Mouse (Mus musculus): ENCODE measurements around the gene Mical3. TPM values are rescaled to one million over a fixed set of nuclear protein-coding genes. Genes with fewer than 3 reads are reported as not detected.
A peak's percentile ranks its signal among the peaks of the same experiment; 100 is the strongest.

The Mical3 gene
- polyA plus RNA-seq, 1 experiment from 2014 or later, result 18.7 TPM

- no peaks in the 10 kb centered on the region for H3K27me3 ChIP-seq
- no peak overlapping the region for H3K4me3 ChIP-seq
- no peak for ATAC-seq (ENCODE audit: low FRiP score, low read depth)
- H3K9ac ChIP-seq (replicated peaks), result no peak overlapping the region
- no peaks in the 10 kb centered on the region for H3K4me1 ChIP-seq
- no peak overlapping the region for H3K4me2 ChIP-seq (replicated peaks)
- no peak overlapping the region for H3K27ac ChIP-seq (replicated peaks)
- peaks cover 42% of the 10 kb centered on the region for H3K36me3 ChIP-seq
- no peaks in the 10 kb centered on the region for H3K9me3 ChIP-seq
- whole genome bisulfite sequencing, result 91% methylated on average over 9 of the region's 9 CpGs
Observed at GRCm38 (mm10) chr6:120894524-120894923, 236.3 kb downstream of the Mical3 start.

GRCm38 (mm10) chr6:120894089-120894488 is 236.7 kb downstream of the Mical3 start:
- Histone ChIP-seq H3K9ac (replicated peaks) (no peak overlapping the region), H3K9me3 (no peaks in the 10 kb centered on the region), H3K4me2 (replicated peaks) (no peak overlapping the region), H3K27ac (replicated peaks) (no peak overlapping the region), H3K4me1 (no peaks in the 10 kb centered on the region), H3K4me3 (no peak overlapping the region), H3K27me3 (no peaks in the 10 kb centered on the region), H3K36me3 (peaks cover 42% of the 10 kb centered on the region)
- 99% methylated on average over 9 of the region's 9 CpGs for WGBS
- no peak for ATAC-seq (ENCODE audit: low FRiP score, low read depth)

- Histone ChIP-seq H3K36me3 (peaks cover 64% of the 10 kb centered on the region), H3K9ac (replicated peaks) (no peak overlapping the region), H3K27me3 (no peaks in the 10 kb centered on the region), H3K4me2 (replicated peaks) (no peak overlapping the region), H3K4me3 (no peak overlapping the region), H3K4me1 (no peaks in the 10 kb centered on the region), H3K9me3 (no peaks in the 10 kb centered on the region), H3K27ac (replicated peaks) (no peak overlapping the region)
- WGBS, result 93% methylated on average over 17 of the region's 17 CpGs
- no peak for ATAC-seq (ENCODE audit: low FRiP score, low read depth)
Observed at GRCm38 (mm10) chr6:120886696-120887095, 244.1 kb downstream of the Mical3 start.

- WGBS, result 75% methylated on average over 6 of the region's 6 CpGs
- Histone ChIP-seq H3K4me2 (replicated peaks) (no peak overlapping the region), H3K36me3 (peaks cover 56% of the 10 kb centered on the region), H3K27ac (replicated peaks) (no peak overlapping the region), H3K9me3 (no peaks in the 10 kb centered on the region), H3K27me3 (no peaks in the 10 kb centered on the region), H3K9ac (replicated peaks) (no peak overlapping the region), H3K4me3 (no peak overlapping the region), H3K4me1 (no peaks in the 10 kb centered on the region)
- ATAC-seq (ENCODE audit: low FRiP score, low read depth), result 0 out of 2 replicates have a peak, but pooled peaks have one; percentile 16
Observed at GRCm38 (mm10) chr6:120884436-120884835, 246.4 kb downstream of the Mical3 start.

Other genes with a start within 250 kb of the Mical3 start
- 14.6 and 16.2 TPM in 2 replicates for gene Bid, start 214.1 kb downstream of the Mical3 start, polyA plus RNA-seq (2016; fragmentation: Nextera tagmentation; extraction: Ambion mirVana)
- 12.3 and 12.6 TPM in 2 replicates for gene Pex26, start 52.7 kb upstream of the Mical3 start, polyA plus RNA-seq (2016; fragmentation: Nextera tagmentation; extraction: Ambion mirVana)
- gene Tuba8, start 79.7 kb upstream of the Mical3 start, polyA plus RNA-seq (2016; fragmentation: Nextera tagmentation; extraction: Ambion mirVana), result 0.22 TPM in 1 of 2 replicates, not detected in the other
- gene Usp18, start 114.9 kb upstream of the Mical3 start, polyA plus RNA-seq (2016; fragmentation: Nextera tagmentation; extraction: Ambion mirVana), result 1.9 TPM in 2 replicates
- 6.4 and 10.8 TPM in 2 replicates for gene Slc6a13, start 169.2 kb upstream of the Mical3 start, polyA plus RNA-seq (2016; fragmentation: Nextera tagmentation; extraction: Ambion mirVana)
- 0.20 and 0.37 TPM in 2 replicates for gene Slc6a12, start 212.1 kb upstream of the Mical3 start, polyA plus RNA-seq (2016; fragmentation: Nextera tagmentation; extraction: Ambion mirVana)

Data from midbrain, embryonic 12.5 days (tissue).